Mouse (Mus musculus) embryonic facial prominence, embryonic 14.5 days (tissue): ENCODE measurements at regions not wholly inside any gene's neighbourhood (a gene's known extent, or its start where the extent isn't known, plus 50 kb on each side); places are given as distances from the start of the nearest gene placed in this dataset.

ENCODE experiments used
- ATAC-seq: fragments of 200-750 bp; cut with Nextera tagmentation; 2 replicates; pipeline ENCODE4 v1.8.0; 2017; ENCODE audit warnings: low read depth, moderate number of reproducible peaks, moderate TSS enrichment
- DNase-seq: peaks from one replicate; pipeline ENCODE4 v3.0.0-alpha.2; 2015; ENCODE audit warnings: low spot score
- H3K27ac ChIP-seq: fragments of 300-500 bp; sonication (generic); replicated peaks from 2 replicates; pipeline ENCODE4 v1.5.1; 2014; ENCODE audit warnings: low read depth, mild to moderate bottlenecking, low read length, moderate library complexity
- H3K27me3 ChIP-seq: fragments of 300-500 bp; sonication (generic); replicated peaks from 2 replicates; pipeline ENCODE4 v1.6.1; 2014; ENCODE audit warnings: low read length; ENCODE audit not compliant: control insufficient read depth, insufficient read depth
- H3K36me3 ChIP-seq: fragments of 300-500 bp; sonication (generic); 2 replicates; pipeline ENCODE4 v1.6.1; 2014; ENCODE audit warnings: low read length, mixed read lengths; ENCODE audit not compliant: control insufficient read depth, insufficient read depth
- H3K4me1 ChIP-seq: fragments of 300-500 bp; sonication (generic); 2 replicates; pipeline ENCODE4 v1.6.1; 2014; ENCODE audit warnings: antibody characterized with exemption, low read length; ENCODE audit not compliant: control insufficient read depth, insufficient read depth
- H3K4me2 ChIP-seq: fragments of 300-500 bp; sonication (generic); 2 replicates; pipeline ENCODE4 v1.6.1; 2014; ENCODE audit warnings: low read depth, mild to moderate bottlenecking, low read length, moderate library complexity, mixed read lengths
- H3K4me3 ChIP-seq: fragments of 300-500 bp; sonication (generic); 2 replicates; pipeline ENCODE4 v1.5.1; 2014; ENCODE audit warnings: low read depth, mild to moderate bottlenecking, low read length
- H3K9ac ChIP-seq: fragments of 300-500 bp; sonication (generic); 2 replicates; pipeline ENCODE4 v1.6.1; 2014; ENCODE audit warnings: low read depth, mild to moderate bottlenecking, low read length, moderate library complexity, mixed read lengths
- H3K9me3 ChIP-seq: fragments of 300-500 bp; sonication (generic); 2 replicates; pipeline ENCODE4 v1.6.1; 2016; ENCODE audit warnings: low read length; ENCODE audit not compliant: control insufficient read depth
- WGBS: fragments of 180-500 bp; shearing (Covaris S2); extraction: QIAGEN DNeasy Blood & Tissue Kit; methylation state at CpG from one replicate; pipeline ENCODE4 v1.1.7; 2014; 5-methylcytosine and 5-hydroxymethylcytosine counted together

- WGBS: 56% methylated on average over 8 of the region's 8 CpGs
- Histone ChIP-seq H3K27me3 (no peaks in the 10 kb centered on the region), H3K9me3 (no peaks in the 10 kb centered on the region), H3K9ac (no peak overlapping the region), H3K4me2 (no peak overlapping the region), H3K4me3 (no peak overlapping the region), H3K36me3 (no peaks in the 10 kb centered on the region), H3K4me1 (peaks cover 14% of the 10 kb centered on the region; the same call in 1 of the 2 replicates), H3K27ac (no peak overlapping the region)
- DNase-seq (peak; percentile 27), ATAC-seq (no peak)
These were observed 533.1 kb downstream of the Shisa9 start for GRCm38 (mm10) chr16:12516834-12517685.

GRCm38 (mm10) chr16:12518264-12518663, 534.4 kb downstream of the Shisa9 start:
- Histone ChIP-seq H3K27ac (no peak overlapping the region), H3K4me3 (no peak overlapping the region), H3K27me3 (no peaks in the 10 kb centered on the region), H3K36me3 (no peaks in the 10 kb centered on the region), H3K4me2 (no peak overlapping the region), H3K4me1 (peaks cover 14% of the 10 kb centered on the region; the same call in 1 of the 2 replicates), H3K9ac (no peak overlapping the region), H3K9me3 (no peaks in the 10 kb centered on the region)
- 82% methylated on average over 7 of the region's 7 CpGs for WGBS
- no peak for DNase-seq
- no peak for ATAC-seq

GRCm38 (mm10) chr16:12521711-12522476, 538.0 kb downstream of the Shisa9 start:
- ATAC-seq (no peak), DNase-seq (peak; percentile 19)
- no peaks in the 10 kb centered on the region for H3K9me3 ChIP-seq
- WGBS: 50% methylated on average over 3 of the region's 3 CpGs
- no peak overlapping the region for H3K27ac ChIP-seq
- H3K4me3 ChIP-seq: no peak overlapping the region
- H3K4me2 ChIP-seq: no peak overlapping the region
- no peaks in the 10 kb centered on the region for H3K27me3 ChIP-seq
- H3K4me1 ChIP-seq: peaks cover 11% of the 10 kb centered on the region; the same call in 1 of the 2 replicates
- H3K36me3 ChIP-seq: no peaks in the 10 kb centered on the region
- H3K9ac ChIP-seq: no peak overlapping the region

- no peaks in the 10 kb centered on the region for H3K27me3 ChIP-seq
- no peaks in the 10 kb centered on the region for H3K36me3 ChIP-seq
- no peak overlapping the region for H3K4me2 ChIP-seq
- ATAC-seq: no peak
- no peaks in the 10 kb centered on the region for H3K4me1 ChIP-seq
- peaks cover 6% of the 10 kb centered on the region; the same call in 1 of the 2 replicates for H3K9me3 ChIP-seq
- no peak overlapping the region for H3K4me3 ChIP-seq
- DNase-seq: no peak
- H3K27ac ChIP-seq: no peak overlapping the region
- no peak overlapping the region for H3K9ac ChIP-seq
These were observed 561.0 kb upstream of the Ercc4 start for GRCm38 (mm10) chr16:12548462-12548861.

GRCm38 (mm10) chr16:12588889-12589288, 520.6 kb upstream of the Ercc4 start:
- H3K9me3 ChIP-seq: no peaks in the 10 kb centered on the region
- no peak overlapping the region for H3K9ac ChIP-seq
- no peaks in the 10 kb centered on the region for H3K36me3 ChIP-seq
- DNase-seq (no peak), ATAC-seq (no peak)
- H3K27me3 ChIP-seq: no peaks in the 10 kb centered on the region
- H3K4me1 ChIP-seq: no peaks in the 10 kb centered on the region
- H3K4me2 ChIP-seq: no peak overlapping the region
- no peak overlapping the region for H3K4me3 ChIP-seq
- H3K27ac ChIP-seq: no peak overlapping the region

- H3K4me2 ChIP-seq: no peak overlapping the region
- H3K4me3 ChIP-seq: no peak overlapping the region
- H3K9me3 ChIP-seq: no peaks in the 10 kb centered on the region
- H3K9ac ChIP-seq: no peak overlapping the region
- ATAC-seq: peak; percentile 44; the same call in 1 of the 2 replicates
- no peaks in the 10 kb centered on the region for H3K27me3 ChIP-seq
- 25% methylated on average over 6 of the region's 6 CpGs for WGBS
- H3K27ac ChIP-seq: no peak overlapping the region
- H3K4me1 ChIP-seq: no peaks in the 10 kb centered on the region
- peak; percentile 81 for DNase-seq
- H3K36me3 ChIP-seq: no peaks in the 10 kb centered on the region
These were observed 501.2 kb upstream of the Ercc4 start for GRCm38 (mm10) chr16:12608259-12608658.

- 71% methylated on average over 1 of the region's 1 CpGs for WGBS
- Histone ChIP-seq H3K36me3 (no peaks in the 10 kb centered on the region), H3K9ac (no peak overlapping the region), H3K4me1 (no peaks in the 10 kb centered on the region), H3K4me2 (no peak overlapping the region), H3K27ac (no peak overlapping the region), H3K9me3 (no peaks in the 10 kb centered on the region), H3K27me3 (no peaks in the 10 kb centered on the region), H3K4me3 (no peak overlapping the region)
- DNase-seq (no peak), ATAC-seq (no peak)
These were observed 498.4 kb upstream of the Ercc4 start for GRCm38 (mm10) chr16:12611106-12611505.

GRCm38 (mm10) chr16:12617781-12618180, 491.7 kb upstream of the Ercc4 start:
- Histone ChIP-seq H3K4me1 (no peaks in the 10 kb centered on the region), H3K9ac (no peak overlapping the region), H3K27me3 (no peaks in the 10 kb centered on the region), H3K9me3 (no peaks in the 10 kb centered on the region), H3K4me2 (no peak overlapping the region), H3K4me3 (no peak overlapping the region), H3K27ac (no peak overlapping the region), H3K36me3 (no peaks in the 10 kb centered on the region)
- ATAC-seq: no peak
- WGBS: 60% methylated on average over 3 of the region's 3 CpGs
- DNase-seq: no peak
